Mouse (Mus musculus) left cerebral cortex, adult 8-10 months (tissue): ENCODE measurements around the gene Hcrtr2. TPM values are rescaled to one million over a fixed set of nuclear protein-coding genes. Genes with fewer than 3 reads are reported as not detected.

Experiments
- DNase-seq, 2 experiments: peaks; one replicate each; pipeline ENCODE4 v3.0.0; 2022; ENCODE audit warnings: low spot score in 2 of 2
- total RNA-seq, 4 experiments: library from RNA; stranded (reverse); gene quantifications; 2 replicates each; pipeline ENCODE4 v1.2.4; 2022

The Hcrtr2 gene
- total RNA-seq, 4 experiments from 2014 or later: 2.3 to 3.0 (median 2.7) TPM

GRCm38 (mm10) chr9:76235945-76236503 lies 87.6 kb downstream of the Hcrtr2 start:
- no peak for DNase-seq

- DNase-seq: no peak
These were observed 88.8 kb downstream of the Hcrtr2 start for GRCm38 (mm10) chr9:76234899-76235298.

- no peak for DNase-seq
These were observed 93.3 kb downstream of the Hcrtr2 start for GRCm38 (mm10) chr9:76230400-76230799.

GRCm38 (mm10) chr9:76217178-76217975 lies 106.3 kb downstream of the Hcrtr2 start:
- no peak for DNase-seq

GRCm38 (mm10) chr9:76214678-76215077 lies 109.0 kb downstream of the Hcrtr2 start:
- no peak for DNase-seq

GRCm38 (mm10) chr9:76213557-76213956 lies 110.1 kb downstream of the Hcrtr2 start, which contains the start of gene Gfral:
Gene Gfral, minus strand, starts transcription at chr9:76213657.
- DNase-seq: no peak

- no peak for DNase-seq
These were observed 126.7 kb downstream of the Hcrtr2 start for GRCm38 (mm10) chr9:76196917-76197316.

DNA sequence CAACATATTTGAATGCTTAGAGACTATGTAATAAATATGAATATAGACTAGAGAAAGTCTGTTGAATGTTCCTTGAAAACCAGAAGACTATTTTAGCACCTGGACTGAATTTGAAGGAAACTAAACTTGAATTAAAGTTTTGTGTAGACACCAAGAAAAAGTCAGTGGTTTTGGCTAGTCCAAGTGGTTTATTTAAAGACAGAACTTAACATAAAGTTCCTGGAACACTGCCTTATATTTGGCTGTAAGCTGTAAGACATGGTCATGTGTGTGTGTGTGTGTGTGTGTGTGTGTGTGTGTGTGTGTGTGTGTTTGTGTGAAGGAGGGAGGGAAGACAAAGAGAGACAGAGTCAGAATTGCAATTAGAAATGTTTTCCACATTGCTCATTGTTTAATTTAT lies 144.4 kb downstream of the Hcrtr2 start:
- DNase-seq: no peak

Other genes starting within 250 kb of the Hcrtr2 start
- gene Gfral, start 110.2 kb downstream of the Hcrtr2 start, total RNA-seq: not detected
- under 1 TPM; 0.19 to 0.36 (median 0.28) TPM for gene Fam83b, start 243.3 kb upstream of the Hcrtr2 start, total RNA-seq